Mouse (Mus musculus): ENCODE data around the gene Gm281. TPM values are rescaled to one million over a fixed set of nuclear protein-coding genes. Genes with fewer than 3 reads are reported as not detected.

Gene Gm281
- polyA plus RNA-seq, 1 experiment from 2014 or later, result not detected

DNA sequence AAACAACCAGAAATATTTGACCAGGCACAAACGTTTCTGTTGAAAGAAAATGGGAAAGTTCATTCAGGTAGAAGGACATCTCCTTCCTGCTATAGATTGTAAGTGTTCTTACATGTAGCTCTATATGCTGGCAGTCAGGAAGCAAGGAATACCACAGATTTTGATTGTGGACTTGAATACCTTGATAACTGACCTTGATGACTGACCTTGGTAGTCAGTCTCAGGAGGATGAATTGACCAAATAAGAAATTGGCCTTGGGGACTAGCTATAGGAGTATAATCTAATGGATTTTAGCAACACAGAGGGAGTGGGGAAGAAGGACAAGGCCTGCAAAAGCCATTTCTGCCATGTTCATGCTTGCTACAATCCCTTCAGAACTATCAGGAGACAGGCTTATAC is 123.8 kb downstream of the Gm281 start:
- no peak for ATAC-seq (ENCODE audit: insufficient read depth, low FRiP score, low read depth)
- Histone ChIP-seq H3K9me3 (no peaks in the 10 kb centered on the region), H3K36me3 (no peaks in the 10 kb centered on the region), H3K9ac (no peak overlapping the region), H3K27me3 (replicated peaks) (no peaks in the 10 kb centered on the region), H3K4me3 (replicated peaks) (no peak overlapping the region), H3K4me1 (no peaks in the 10 kb centered on the region), H3K27ac (no peak overlapping the region), H3K4me2 (no peak overlapping the region)
- 18% methylated on average over 1 of the region's 1 CpGs for WGBS

GRCm38 (mm10) chr14:13790001-13790400 is 124.3 kb downstream of the Gm281 start:
- Histone ChIP-seq H3K9ac (no peak overlapping the region), H3K4me1 (no peaks in the 10 kb centered on the region), H3K27me3 (replicated peaks) (no peaks in the 10 kb centered on the region), H3K4me2 (no peak overlapping the region), H3K9me3 (no peaks in the 10 kb centered on the region), H3K36me3 (no peaks in the 10 kb centered on the region), H3K27ac (no peak overlapping the region), H3K4me3 (replicated peaks) (no peak overlapping the region)
- WGBS, result 21% methylated on average over 1 of the region's 1 CpGs
- ATAC-seq (ENCODE audit: insufficient read depth, low FRiP score, low read depth), result no peak

DNA sequence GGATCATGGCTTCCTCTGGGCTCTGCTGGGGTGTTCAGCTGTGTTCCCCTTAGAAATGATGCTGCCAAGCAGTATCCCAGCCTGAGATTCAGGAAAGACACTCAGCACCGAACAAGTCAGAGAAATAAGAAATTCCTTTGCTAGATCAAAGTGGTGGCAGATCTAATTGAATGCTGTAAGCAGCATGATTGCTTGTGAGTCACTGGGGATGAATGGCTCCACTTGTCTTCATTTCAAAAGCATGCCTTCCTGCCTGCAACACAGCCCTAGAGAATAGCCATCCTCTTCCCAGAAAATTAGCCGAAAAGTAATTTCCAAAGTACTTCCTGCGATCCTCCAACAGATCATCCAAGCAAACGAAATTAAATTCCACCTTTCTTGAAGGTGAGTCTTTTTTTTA is 131.3 kb downstream of the Gm281 start:
- Histone ChIP-seq H3K4me3 (replicated peaks) (no peak overlapping the region), H3K9ac (no peak overlapping the region), H3K27ac (no peak overlapping the region), H3K4me1 (no peaks in the 10 kb centered on the region), H3K9me3 (no peaks in the 10 kb centered on the region), H3K36me3 (no peaks in the 10 kb centered on the region), H3K4me2 (no peak overlapping the region), H3K27me3 (replicated peaks) (no peaks in the 10 kb centered on the region)
- WGBS, result 76% methylated on average over 4 of the region's 4 CpGs
- no peak for ATAC-seq (ENCODE audit: insufficient read depth, low FRiP score, low read depth)

GRCm38 (mm10) chr14:13778383-13778782 is 135.9 kb downstream of the Gm281 start:
- WGBS, result 58% methylated on average over 4 of the region's 6 CpGs
- Histone ChIP-seq H3K4me2 (no peak overlapping the region), H3K9ac (no peak overlapping the region), H3K4me3 (replicated peaks) (no peak overlapping the region), H3K27me3 (replicated peaks) (no peaks in the 10 kb centered on the region), H3K9me3 (no peaks in the 10 kb centered on the region), H3K27ac (no peak overlapping the region), H3K4me1 (no peaks in the 10 kb centered on the region), H3K36me3 (no peaks in the 10 kb centered on the region)
- ATAC-seq (ENCODE audit: insufficient read depth, low FRiP score, low read depth), result no peak

- WGBS, result 39% methylated on average over 2 of the region's 2 CpGs
- H3K4me3 ChIP-seq (replicated peaks), result no peak overlapping the region
- no peaks in the 10 kb centered on the region for H3K4me1 ChIP-seq
- H3K27me3 ChIP-seq (replicated peaks), result no peaks in the 10 kb centered on the region
- ATAC-seq (ENCODE audit: insufficient read depth, low FRiP score, low read depth), result no peak
- H3K36me3 ChIP-seq, result no peaks in the 10 kb centered on the region
- H3K4me2 ChIP-seq, result no peak overlapping the region
- H3K9ac ChIP-seq, result no peak overlapping the region
- no peak overlapping the region for H3K27ac ChIP-seq
- no peaks in the 10 kb centered on the region for H3K9me3 ChIP-seq
Measured at GRCm38 (mm10) chr14:13771163-13771562, 143.1 kb downstream of the Gm281 start.

DNA sequence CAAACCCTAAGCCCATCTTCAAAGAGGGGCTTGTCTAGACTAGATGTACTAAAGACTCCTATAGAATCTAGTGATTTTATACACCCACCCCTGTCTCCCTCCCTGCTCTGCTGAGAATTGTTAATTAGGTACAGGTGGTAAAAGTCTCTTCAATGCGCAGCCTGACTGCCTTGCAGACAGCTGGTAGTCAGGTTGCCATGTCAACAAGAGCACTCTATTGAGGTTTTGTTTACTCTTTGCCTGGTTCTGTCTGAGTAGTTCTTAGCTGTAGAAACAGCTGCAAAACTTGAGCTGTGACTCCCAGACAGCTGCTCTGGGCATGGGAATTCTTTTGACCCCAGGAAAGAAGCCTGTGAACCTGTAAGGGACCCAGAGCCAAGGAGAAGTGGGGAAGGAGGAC is 143.6 kb downstream of the Gm281 start:
- 0% methylated on average over 1 of the region's 1 CpGs for WGBS
- no peak overlapping the region for H3K4me2 ChIP-seq

More for the DNA sequence above, 143.6 kb downstream of the Gm281 start:
- Histone ChIP-seq H3K9ac (no peak overlapping the region), H3K27me3 (replicated peaks) (no peaks in the 10 kb centered on the region), H3K9me3 (no peaks in the 10 kb centered on the region), H3K4me3 (replicated peaks) (no peak overlapping the region), H3K4me1 (no peaks in the 10 kb centered on the region), H3K36me3 (no peaks in the 10 kb centered on the region), H3K27ac (no peak overlapping the region)
- ATAC-seq (ENCODE audit: insufficient read depth, low FRiP score, low read depth), result peak; percentile 47; the same call in 1 of the 2 replicates

Small RNAs within 50 kb of the gene (microRNA-seq; reads per million reads assigned to microRNA genes)
- not detected for gene Gm27506

Other genes starting within 250 kb of the Gm281 start
- gene Sntn, start 243.6 kb downstream of the Gm281 start, polyA plus RNA-seq (2015; fragmentation: Nextera tagmentation; extraction: Ambion mirVana), result not detected in 2 replicates
- gene Atxn7, start 47.0 kb upstream of the Gm281 start, polyA plus RNA-seq (2015; fragmentation: Nextera tagmentation; extraction: Ambion mirVana), result 4.6 and 4.8 TPM in 2 replicates
- 191 and 213 TPM in 2 replicates for gene Thoc7, start 47.4 kb upstream of the Gm281 start, polyA plus RNA-seq (2015; fragmentation: Nextera tagmentation; extraction: Ambion mirVana)
- gene Psmd6, start 206.5 kb upstream of the Gm281 start, polyA plus RNA-seq (2015; fragmentation: Nextera tagmentation; extraction: Ambion mirVana), result 222 and 230 TPM in 2 replicates

Data from stomach, embryonic 15.5 days (tissue).